Mouse (Mus musculus) regulatory T cell (primary cell): Measurements from ENCODE around the gene Zc3h7b.

Experiments used
- in situ Hi-C: fragments of 300-600 bp; cut with MboI, MseI; formaldehyde crosslinking; loops from one replicate; pipeline ENCODE4 v1.15.1; 2025; ENCODE audit warnings: high pct_unique_total_duplicates

The Zc3h7b gene

DNA sequence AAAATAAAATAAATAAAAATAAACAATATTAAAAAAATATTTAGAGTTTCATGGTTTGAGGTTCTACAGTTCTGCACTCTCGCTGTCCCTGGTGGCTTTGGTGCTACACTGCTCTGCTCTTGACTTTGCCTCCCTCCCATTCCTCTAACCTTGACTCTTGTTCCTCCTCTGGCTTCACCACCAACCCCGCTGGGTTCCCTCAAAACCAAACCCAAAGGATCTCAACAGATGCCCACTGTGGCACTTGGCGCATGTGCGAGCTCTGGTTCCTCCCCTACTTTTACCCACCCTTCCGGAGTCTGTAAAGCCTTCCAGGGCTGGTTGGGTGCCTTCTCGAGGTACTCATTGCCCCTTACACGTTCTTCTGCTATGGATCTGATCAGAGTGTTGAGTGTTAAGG, 97.4 kb downstream of the Zc3h7b start:
- in situ Hi-C loops = no loop called here

DNA sequence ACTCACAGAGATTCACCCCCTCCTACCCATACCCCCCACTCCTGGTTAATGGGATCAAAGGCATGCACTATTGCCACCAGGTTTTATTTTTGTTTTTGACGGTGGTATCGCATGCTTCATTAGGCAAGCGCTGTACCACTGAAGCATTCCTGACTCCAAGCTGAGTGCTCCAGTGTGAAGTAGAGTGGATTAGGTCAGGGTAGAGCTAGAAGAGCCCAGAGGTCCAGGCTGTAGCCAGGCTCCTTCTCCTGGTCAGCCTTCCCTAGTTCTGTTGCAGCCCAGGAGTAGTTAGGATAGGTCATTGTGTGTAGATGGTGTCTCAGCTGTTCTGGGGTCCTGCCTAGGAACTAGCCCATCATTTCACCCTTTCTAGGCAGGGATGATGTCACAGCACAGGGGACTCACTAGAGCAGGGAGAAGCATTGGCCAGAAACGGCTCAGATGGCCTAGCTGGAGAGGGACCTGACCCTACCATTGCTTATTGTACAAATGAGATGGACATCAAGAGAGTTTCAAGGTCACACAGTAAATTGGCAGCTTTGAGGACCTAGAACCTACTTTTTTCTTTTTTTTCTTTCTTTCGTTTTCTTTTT, 100.3 kb downstream of the Zc3h7b start:
- in situ Hi-C loops = no loop called here

DNA sequence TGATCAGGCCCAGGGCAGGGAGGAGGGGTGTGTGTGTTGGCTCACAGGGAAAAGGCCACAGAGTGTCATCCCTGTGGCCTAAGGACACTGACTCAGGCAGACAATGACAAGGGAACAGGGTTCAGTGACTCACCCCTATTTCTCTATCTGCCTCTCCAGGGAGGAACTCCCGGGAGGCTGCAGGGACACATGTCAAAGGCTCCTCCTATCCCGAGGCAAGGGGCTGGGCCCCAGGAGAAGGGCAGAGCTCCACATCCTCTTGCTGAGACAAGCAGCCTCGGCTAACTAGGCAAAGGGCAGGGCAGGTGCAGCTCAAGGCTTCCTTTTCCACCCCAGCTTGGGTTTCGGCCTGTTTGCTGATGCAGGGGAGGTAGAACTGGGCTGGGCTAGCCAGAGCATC, 100.9 kb downstream of the Zc3h7b start:
- in situ Hi-C loops = no loop called here
